Mouse (Mus musculus) spleen, postnatal 4 days (tissue): ENCODE data around the gene Rgs2.
A peak's percentile ranks its signal among the peaks of the same experiment; 100 is the strongest.

Experiments
- DNase-seq, 2 experiments: peaks; one replicate each; pipeline ENCODE4 v3.0.0; 2022; ENCODE audit warnings: low spot score in 2 of 2

The Rgs2 gene

GRCm38 (mm10) chr1:144003904-144004740 is at the start of gene Rgs2:
Rgs2 (minus strand) TSS chr1:144004161.
- peak; percentile 92 to 97 for DNase-seq

- no peak for DNase-seq
Observed at GRCm38 (mm10) chr1:144053401-144053800, 49.4 kb upstream of the Rgs2 start.

GRCm38 (mm10) chr1:144041826-144042225 is 37.9 kb upstream of the Rgs2 start:
- no peak for DNase-seq

GRCm38 (mm10) chr1:144033498-144033897 is 29.5 kb upstream of the Rgs2 start:
- DNase-seq = no peak

GRCm38 (mm10) chr1:144030499-144030898 is 26.5 kb upstream of the Rgs2 start:
- DNase-seq = no peak

- no peak for DNase-seq
Observed at GRCm38 (mm10) chr1:144029679-144030078, 25.7 kb upstream of the Rgs2 start.

GRCm38 (mm10) chr1:144018417-144018958 is 14.5 kb upstream of the Rgs2 start:
- no peak for DNase-seq

GRCm38 (mm10) chr1:144013913-144014312 is 10.0 kb upstream of the Rgs2 start:
- no peak for DNase-seq

- no peak for DNase-seq
Observed at GRCm38 (mm10) chr1:144007341-144007740, 3.4 kb upstream of the Rgs2 start.

- DNase-seq = peak; percentile 53 to 72
Observed at GRCm38 (mm10) chr1:144006542-144006941, 2.6 kb upstream of the Rgs2 start.

- no peak for DNase-seq
Observed at GRCm38 (mm10) chr1:144005648-144006047, 1.7 kb upstream of the Rgs2 start.

GRCm38 (mm10) chr1:144004741-144005140 is 780 bp upstream of the Rgs2 start:
- peak in 1 of 2 experiments; percentile 59 for DNase-seq

GRCm38 (mm10) chr1:144003416-144003815 is 545 bp downstream of the Rgs2 start:
- DNase-seq = peak; percentile 15 to 63

- peak; percentile 26 to 67 for DNase-seq
Observed at GRCm38 (mm10) chr1:144002715-144003066, 1.3 kb downstream of the Rgs2 start.

- no peak for DNase-seq
Observed at GRCm38 (mm10) chr1:144002036-144002714, 1.8 kb downstream of the Rgs2 start.

- DNase-seq = no peak
Observed at GRCm38 (mm10) chr1:144000246-144000645, 3.7 kb downstream of the Rgs2 start.

- DNase-seq = no peak
Observed at GRCm38 (mm10) chr1:143999371-143999920, 4.5 kb downstream of the Rgs2 start.

- no peak for DNase-seq
Observed at GRCm38 (mm10) chr1:143993026-143993425, 10.9 kb downstream of the Rgs2 start.

- DNase-seq = no peak
Observed at GRCm38 (mm10) chr1:143992528-143992927, 11.4 kb downstream of the Rgs2 start.

GRCm38 (mm10) chr1:143990263-143990662 is 13.7 kb downstream of the Rgs2 start:
- no peak for DNase-seq

GRCm38 (mm10) chr1:143989773-143990172 is 14.2 kb downstream of the Rgs2 start:
- no peak for DNase-seq

GRCm38 (mm10) chr1:143988756-143989155 is 15.2 kb downstream of the Rgs2 start:
- no peak for DNase-seq
